Mouse (Mus musculus): ENCODE data around the gene Srgap2.

DNA sequence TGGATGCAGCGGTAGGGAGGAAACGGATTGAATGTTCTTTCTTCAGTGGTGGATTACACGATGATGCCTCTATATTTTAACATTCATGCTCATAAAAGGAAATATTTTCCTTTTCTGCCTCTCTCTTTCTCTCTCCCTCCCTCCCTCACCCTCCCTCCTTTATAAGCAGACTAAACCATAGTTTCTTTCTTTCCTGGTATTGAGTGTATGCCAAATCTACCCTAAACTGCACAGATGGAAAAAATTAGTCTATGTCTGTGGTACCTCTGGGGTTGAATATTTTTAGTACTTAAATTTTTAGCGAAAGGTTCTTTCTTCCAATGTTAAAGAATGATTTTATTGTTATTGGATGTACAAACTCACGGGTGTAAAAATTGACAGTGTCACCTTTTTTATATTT, 14.8 kb upstream of the Srgap2 start:
- TF ChIP-seq CTCF (IDR thresholded peaks at IDR 0.05; ENCODE audit: low read depth, low read length) (no peak), POLR2A (IDR thresholded peaks at IDR 0.05; ENCODE audit: insufficient read depth, low read length) (no peak), EP300 (IDR thresholded peaks at IDR 0.05; ENCODE audit: insufficient read depth, low read depth, low read length) (no peak)

Data from ES-Bruce4 (cell line).